Mouse (Mus musculus) adrenal gland, adult 8-10 months (tissue): ENCODE measurements around the gene Drg2. TPM values are rescaled to one million over a fixed set of nuclear protein-coding genes. Genes with fewer than 3 reads are reported as not detected.

ENCODE experiments used
- DNase-seq: peaks from one replicate; pipeline ENCODE4 v3.0.0; 2022
- total RNA-seq, 4 experiments: library from RNA; stranded (reverse); gene quantifications; 2 replicates each; pipeline ENCODE4 v1.2.4; 2022

Gene Drg2
- total RNA-seq, 4 experiments from 2014 or later = 59.8 to 68.9 (median 63.5) TPM

DNA sequence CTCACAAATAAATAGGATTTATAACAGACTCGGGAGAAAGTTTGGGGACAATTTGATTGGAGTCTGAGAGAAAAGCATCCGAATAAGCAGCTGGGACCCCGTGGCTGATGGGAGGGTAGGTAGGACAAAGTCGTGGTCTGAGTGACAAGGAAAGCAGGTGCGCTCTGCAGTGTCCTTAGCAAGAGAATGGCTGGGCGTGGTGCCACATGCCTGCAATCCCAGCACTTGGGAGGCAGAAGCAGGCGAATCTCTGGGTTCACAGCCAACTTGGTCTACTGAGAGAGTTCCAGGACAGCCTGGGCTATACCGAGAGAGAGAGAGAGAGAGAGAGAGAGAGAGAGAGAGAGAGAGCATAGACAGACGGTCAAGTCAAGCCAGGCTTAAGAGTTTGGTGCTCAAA lies 16.4 kb downstream of the Drg2 start:
- no peak for DNase-seq

DNA sequence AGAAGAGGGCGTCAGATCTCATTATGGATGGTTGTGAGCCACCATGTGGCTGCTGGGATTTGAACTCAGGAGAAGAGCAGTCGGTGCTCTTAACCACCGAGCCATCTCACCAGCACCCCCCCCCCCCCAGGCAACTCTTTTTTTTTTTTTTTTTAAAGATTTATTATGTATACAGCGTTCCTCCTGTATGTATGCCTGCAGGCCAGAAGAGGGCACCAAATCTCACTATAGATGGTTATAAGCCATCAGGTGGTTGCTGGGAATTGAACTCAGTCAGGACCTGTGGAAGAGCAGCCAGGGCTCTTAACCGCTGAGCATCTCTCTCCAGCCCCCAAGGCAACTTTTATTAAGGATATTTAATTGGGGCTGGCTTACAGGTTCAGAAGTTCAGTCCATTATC lies 20.1 kb downstream of the Drg2 start:
- no peak for DNase-seq

DNA sequence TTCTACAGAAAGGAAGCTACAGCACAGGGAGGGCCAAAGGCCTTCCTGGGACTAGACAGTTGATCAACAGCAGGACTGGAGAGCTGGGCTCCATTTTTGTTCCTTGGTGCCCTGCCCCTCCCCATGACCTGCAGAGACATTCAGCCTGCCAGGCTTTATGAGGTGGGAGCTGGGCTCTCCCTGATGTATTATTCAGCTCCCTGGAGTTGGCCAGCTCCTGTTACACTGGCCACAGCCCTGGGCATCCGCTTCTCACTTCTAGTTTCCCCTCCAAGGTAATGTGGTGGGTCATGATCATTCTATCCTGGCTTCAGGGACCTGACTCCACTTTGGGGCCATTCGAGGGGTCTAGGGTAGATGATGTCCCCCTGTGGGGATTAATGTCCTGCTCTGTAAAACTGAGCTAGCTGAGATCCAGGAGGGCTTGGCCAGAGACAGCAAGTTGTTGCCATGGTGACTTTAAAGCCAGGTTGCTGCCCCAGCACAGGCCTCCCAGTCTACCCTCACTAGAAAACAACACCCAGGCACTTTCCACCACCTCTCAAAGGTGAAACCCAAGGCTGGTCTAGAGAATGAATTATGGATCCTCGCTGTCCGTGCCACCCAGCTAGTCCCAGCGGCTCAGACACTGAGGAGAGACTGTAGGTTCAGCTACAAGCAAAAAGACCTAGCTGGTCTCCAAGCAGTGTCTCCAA lies 21.4 kb downstream of the Drg2 start:
- DNase-seq = no peak

DNA sequence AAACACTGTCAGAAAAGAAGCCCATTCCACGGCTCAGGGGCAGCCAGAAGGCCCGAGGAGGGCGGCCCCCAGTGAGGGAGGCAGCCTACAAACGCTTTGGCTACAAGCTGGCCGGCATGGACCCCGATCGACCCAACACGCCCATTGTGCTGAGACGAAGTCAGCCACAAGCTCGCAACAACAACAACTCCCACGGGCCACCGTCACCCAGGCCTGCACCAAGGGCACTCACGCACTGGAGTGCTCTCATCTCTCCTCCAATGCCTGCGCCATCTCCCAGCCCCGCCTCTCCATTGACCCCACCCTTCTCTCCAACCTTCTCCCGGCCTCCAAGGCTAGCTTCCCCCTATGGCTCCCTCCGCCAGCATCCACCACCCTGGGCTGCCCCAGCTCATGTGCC lies 23.7 kb downstream of the Drg2 start:
- no peak for DNase-seq

DNA sequence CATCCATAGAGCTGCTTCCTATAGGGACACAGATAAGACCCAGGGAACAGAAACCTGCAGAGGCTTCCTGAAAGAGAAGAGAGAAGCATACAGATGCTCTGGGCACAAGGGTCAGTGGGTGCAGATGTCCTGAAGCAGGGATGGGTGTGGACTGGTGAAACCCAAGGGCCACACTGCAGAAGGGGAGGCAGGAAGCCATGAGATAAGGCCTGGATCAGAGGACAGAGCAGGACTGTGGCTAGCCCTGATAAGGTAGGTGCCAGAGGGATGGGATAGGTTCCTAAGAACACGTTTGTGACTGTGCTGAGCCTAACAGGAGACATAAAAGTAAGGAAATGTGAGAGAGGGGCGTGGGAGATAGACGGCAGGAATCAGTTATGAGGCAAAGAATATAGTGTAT lies 31.9 kb downstream of the Drg2 start:
- DNase-seq = no peak

DNA sequence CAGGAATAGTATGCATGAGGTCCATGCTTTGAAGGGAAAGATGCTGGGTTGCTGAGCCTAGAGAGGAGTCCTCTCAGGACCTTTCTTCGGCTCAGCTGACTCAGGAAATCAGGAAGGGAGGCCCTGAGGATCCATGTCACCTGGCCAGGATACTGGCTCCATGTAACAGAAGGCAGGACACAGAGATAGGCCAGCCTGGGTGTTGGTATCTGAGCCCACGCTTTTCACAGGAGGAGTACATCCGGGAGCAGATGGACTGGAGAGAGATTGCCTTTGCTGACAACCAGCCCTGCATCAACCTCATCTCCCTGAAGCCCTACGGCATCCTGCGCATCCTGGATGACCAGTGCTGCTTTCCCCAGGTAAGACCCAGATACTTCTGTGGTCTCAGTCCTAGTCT lies 38.3 kb downstream of the Drg2 start:
- DNase-seq = no peak

DNA sequence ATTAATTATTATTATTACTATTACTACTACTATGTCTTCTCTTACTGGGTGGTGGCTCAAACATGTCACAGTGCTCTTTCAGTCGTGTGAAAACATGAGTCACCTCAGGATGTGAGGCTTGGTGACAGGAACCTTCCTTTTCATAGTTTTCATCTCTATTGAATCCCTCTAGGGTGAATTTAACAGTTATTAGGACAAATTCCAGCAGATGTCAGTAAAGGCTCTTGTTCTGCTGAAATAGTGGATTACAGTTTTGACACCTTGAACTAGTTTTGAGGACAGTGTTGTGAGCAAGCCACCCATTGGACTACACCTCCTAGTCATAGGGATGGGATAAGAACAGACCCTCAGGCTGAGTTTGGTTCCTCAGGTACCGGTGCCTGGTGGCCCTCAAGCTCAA lies 41.3 kb downstream of the Drg2 start:
- no peak for DNase-seq

DNA sequence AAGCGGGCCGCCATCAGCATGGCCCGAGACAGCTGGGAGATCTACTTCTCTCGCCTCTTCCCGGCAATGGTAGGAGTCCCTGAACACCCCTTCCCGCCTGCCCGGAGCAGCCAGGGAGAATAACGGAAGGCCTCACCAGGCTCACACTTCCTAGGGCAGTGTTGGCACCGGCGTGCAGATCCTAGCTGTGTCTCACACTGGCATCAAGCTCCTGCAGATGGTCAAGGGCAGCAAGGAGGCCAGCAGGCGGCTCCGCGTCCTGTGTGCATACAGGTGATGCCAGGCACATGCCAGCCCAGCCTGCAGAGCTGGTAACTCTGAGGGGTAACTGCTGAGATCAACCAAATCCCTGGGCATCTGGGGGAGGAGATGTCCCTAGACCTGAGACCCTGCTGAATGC lies 52.9 kb downstream of the Drg2 start:
- no peak for DNase-seq

DNA sequence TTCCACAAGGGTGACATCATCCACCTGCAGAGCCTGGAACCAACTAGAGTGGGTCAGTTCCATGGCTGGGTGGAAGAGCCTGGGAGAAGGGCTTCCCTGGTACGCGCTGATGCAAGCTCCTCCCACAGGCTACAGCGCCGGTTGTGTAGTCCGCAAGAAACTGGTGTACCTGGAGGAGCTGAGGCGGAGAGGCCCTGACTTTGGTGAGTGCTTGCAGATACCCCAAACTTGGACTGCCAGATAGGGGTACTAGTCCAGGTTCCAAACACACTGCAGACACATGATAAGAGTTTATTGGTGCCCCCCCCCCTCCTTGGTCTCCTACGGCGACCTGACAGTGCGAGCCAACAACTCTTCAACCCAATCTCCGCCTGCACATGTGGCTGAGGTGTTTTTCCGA lies 54.6 kb downstream of the Drg2 start:
- DNase-seq = no peak

DNA sequence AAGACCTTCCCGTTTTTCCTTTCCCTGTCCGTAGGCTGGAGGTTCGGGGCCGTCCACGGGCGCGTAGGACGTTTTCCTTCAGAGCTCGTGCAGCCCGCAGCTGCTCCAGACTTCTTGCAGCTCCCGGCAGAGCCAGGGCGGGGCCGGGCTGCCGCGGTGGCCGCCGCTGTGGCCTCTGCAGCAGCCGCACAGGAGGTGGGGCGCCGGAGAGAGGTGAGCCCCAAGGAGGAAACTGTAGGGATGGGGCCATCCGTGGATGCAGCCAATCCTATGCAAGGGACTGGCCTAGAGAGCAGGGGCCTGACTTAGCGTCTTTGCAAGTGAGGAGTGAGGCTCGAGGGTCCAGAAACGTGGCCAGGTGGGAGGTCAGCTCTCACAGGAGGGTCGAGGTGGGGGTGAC lies 55.1 kb downstream of the Drg2 start:
- no peak for DNase-seq

DNA sequence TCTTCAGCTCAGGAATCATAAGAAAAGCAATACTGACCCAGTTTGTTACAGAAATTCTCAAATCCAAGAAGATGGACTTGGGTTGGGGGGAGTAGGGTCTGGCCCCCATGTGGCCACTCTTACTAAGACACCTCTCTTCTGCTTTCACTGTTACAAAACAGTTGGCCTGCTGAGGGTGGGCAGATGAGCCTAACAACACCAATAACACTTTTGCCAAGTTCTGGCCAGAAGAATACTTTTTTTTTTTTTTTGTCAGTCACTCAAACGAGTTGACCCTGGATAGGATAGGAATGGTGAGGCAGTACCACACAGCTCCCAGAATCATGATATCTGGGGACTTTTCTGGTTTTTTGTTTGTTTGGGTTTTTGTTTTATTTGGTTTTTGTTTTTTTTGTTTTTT lies 57.5 kb downstream of the Drg2 start:
- no peak for DNase-seq

DNA sequence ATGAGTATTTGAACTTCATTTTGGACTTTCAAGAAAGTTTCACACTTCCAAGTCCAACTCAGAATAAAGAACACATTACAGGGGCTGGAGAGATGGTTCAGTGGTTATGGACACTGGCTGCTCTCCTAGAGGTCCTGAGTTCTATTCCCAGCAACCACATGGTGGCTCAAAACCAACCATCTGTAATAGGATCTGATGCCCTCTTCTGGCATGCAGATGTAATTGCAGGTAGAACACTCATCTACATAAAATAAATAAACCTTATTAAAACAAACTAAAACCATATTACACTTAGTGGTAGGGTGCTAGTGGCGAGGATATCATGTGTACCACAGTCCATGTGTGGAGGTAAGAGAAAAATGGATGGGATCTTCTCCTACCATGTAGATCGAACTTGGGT lies 58.1 kb downstream of the Drg2 start:
- no peak for DNase-seq

DNA sequence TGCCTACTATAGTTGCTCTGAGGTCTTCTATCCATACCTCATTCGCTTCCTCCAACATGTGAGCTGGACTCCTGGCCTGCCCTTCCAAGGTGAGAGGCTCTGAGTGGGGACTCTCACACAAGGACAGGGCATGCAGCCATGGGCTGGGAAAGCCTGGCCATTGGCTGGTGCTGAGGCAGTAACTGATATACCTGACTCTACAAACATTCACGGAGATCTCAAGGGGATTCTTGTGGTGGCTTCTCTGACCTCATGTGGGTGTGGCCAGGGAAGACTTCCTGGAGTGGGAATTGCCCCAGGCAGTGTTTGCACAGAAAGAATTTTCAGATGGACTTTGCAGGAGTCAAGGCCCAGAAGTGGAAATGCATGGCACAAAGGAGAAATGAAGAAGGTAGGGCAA lies 60.5 kb downstream of the Drg2 start:
- DNase-seq = no peak

DNA sequence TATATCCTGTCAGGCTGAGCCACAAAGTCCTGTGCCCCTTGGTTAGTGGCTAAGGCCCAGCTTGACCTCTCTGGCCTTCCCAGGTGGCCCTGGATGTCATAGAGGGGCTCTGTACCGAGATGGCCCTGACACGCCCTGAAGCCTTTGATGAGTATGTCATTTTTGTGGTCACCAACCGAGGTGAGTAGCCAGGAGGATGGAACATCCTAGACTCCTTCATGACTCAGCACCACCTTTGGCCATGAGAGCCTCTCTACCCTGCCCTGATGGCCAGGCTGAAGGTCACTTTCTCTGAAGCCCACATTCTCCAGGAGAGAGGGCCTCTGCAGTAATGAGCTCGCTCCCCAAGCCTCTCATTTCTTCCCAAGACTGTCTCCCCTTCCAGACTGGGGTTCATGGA lies 63.9 kb downstream of the Drg2 start:
- DNase-seq = no peak

Other genes starting within 250 kb of the Drg2 start
- gene Srebf1, start 232.0 kb upstream of the Drg2 start, total RNA-seq = 100 to 1,000 TPM; 165 to 367 (median 213) TPM
- 100 to 1,000 TPM in 3 of 4 experiments, 10 to 100 TPM in 1; 98.4 to 137 (median 112) TPM for gene Tom1l2, start 101.7 kb upstream of the Drg2 start, total RNA-seq
- gene Drc3, start 101.3 kb upstream of the Drg2 start, total RNA-seq = 1 to 10 TPM; 1.8 to 3.8 (median 2.7) TPM
- 10 to 100 TPM; 40.3 to 53.1 (median 48.5) TPM for gene Gid4, start 37.4 kb upstream of the Drg2 start, total RNA-seq
- gene Atpaf2, start 36.1 kb upstream of the Drg2 start, total RNA-seq = 10 to 100 TPM; 53.4 to 66.5 (median 61.3) TPM
- under 1 TPM; 0.09 to 0.74 (median 0.39) TPM for gene Myo15, start 14.7 kb downstream of the Drg2 start, total RNA-seq
- gene Alkbh5, start 81.8 kb downstream of the Drg2 start, total RNA-seq = 100 to 1,000 TPM; 111 to 122 (median 113) TPM
- gene Llgl1, start 245.1 kb downstream of the Drg2 start, total RNA-seq = 10 to 100 TPM; 26.4 to 39.3 (median 32.0) TPM